In genomic region chr4:86681421-86681820, GRCm38 (mm10) we compare ENCODE assay signal across 21 mouse cellular contexts. TPM values are rescaled to one million over a fixed set of nuclear protein-coding genes. Genes with fewer than 3 reads are reported as not detected.
DNase-seq lines count a peak whose midpoint lies in the region; ATAC-seq and TF ChIP-seq lines count a peak whose summit lies in the region.
"Had no signal": no experiment of that assay in that cellular context is flagged by ENCODE, and none has a peak within 500 bp of the region (broad histone marks: within the 10 kb centered on the region; RNA-seq: fewer than 3 reads in every experiment).

No protein-coding gene starts in this region.

- H3K27ac ChIP-seq in heart, embryonic 15.5 days, result 0 out of 2 replicates have a peak overlapping the region, but pooled peaks have one; percentile 16
- no peak overlapping the region for H3K27ac ChIP-seq in heart, embryonic 11.5 days (ENCODE audit: low read depth, low read length)
- H3K27ac ChIP-seq in liver, embryonic 12.5 days, result peak overlapping the region; percentile 2; the same call in 1 of the 2 replicates
- H3K27ac ChIP-seq in liver, embryonic 14.5 days, result no peak overlapping the region
- no peak overlapping the region for H3K27ac ChIP-seq in cerebellum, adult 2 months (ENCODE audit: insufficient read depth, low read length)
- H3K27ac ChIP-seq: embryonic facial prominence, embryonic 15.5 days; forebrain, embryonic 12.5 days; hindbrain, embryonic 12.5 days had no signal

- no peak for TF ChIP-seq POLR2A in cerebellum, adult 2 months (IDR thresholded peaks at IDR 0.05; ENCODE audit: borderline replicate concordance, insufficient read depth, low read length)

- H3K9ac ChIP-seq in heart, embryonic 15.5 days, result no peak overlapping the region
- no peak overlapping the region for H3K9ac ChIP-seq in heart, embryonic 11.5 days (ENCODE audit: low read depth, low read length)
- H3K9ac ChIP-seq in liver, embryonic 12.5 days, result 0 out of 2 replicates have a peak overlapping the region, but pooled peaks have one; percentile 19
- H3K9ac ChIP-seq in liver, embryonic 14.5 days (replicated peaks), result no peak overlapping the region
- H3K9ac ChIP-seq: embryonic facial prominence, embryonic 15.5 days; forebrain, embryonic 12.5 days; forebrain, postnatal 0 days; heart, embryonic 12.5 days; hindbrain, embryonic 12.5 days had no signal

- no peak overlapping the region for H3K4me3 ChIP-seq in heart, embryonic 15.5 days
- no peak overlapping the region for H3K4me3 ChIP-seq in heart, embryonic 11.5 days (ENCODE audit: low read depth, low read length)
- H3K4me3 ChIP-seq in liver, embryonic 12.5 days, result no peak overlapping the region
- H3K4me3 ChIP-seq in liver, embryonic 14.5 days (ENCODE audit: insufficient read depth in 1 of 2, low read depth in 2 of 2, low read length in 2 of 2), result no peak overlapping the region
- H3K4me3 ChIP-seq in cerebellum, adult 2 months (replicated peaks; ENCODE audit: insufficient read depth, low read depth, low read length), result no peak overlapping the region
- H3K4me3 ChIP-seq: embryonic facial prominence, embryonic 15.5 days; erythroblast, embryonic 14.5 days; forebrain, embryonic 12.5 days; heart, embryonic 12.5 days; hindbrain, embryonic 12.5 days had no signal

- 0 out of 2 replicates have a peak, but pooled peaks have one; percentile 22 for ATAC-seq in heart, embryonic 15.5 days (replicated peaks; ENCODE audit: insufficient number of reproducible peaks, insufficient read depth, low FRiP score, low read depth)
- no peak for ATAC-seq in heart, embryonic 11.5 days (replicated peaks; ENCODE audit: insufficient number of reproducible peaks, low FRiP score, low TSS enrichment)
- peak; percentile 49; the same call in 1 of the 2 replicates for ATAC-seq in liver, embryonic 12.5 days
- ATAC-seq in liver, embryonic 14.5 days (ENCODE audit: insufficient read depth), result peak; percentile 38
- ATAC-seq: forebrain, postnatal 0 days; hindbrain, embryonic 16.5 days; inflammation-experienced regulatory T-cells, adult 6 months had no signal

- TF ChIP-seq EP300 in liver, embryonic 14.5 days (IDR thresholded peaks at IDR 0.05; ENCODE audit: low read depth), result no peak

- WGBS in heart, embryonic 15.5 days, result 23% methylated on average over 3 of the region's 3 CpGs
- WGBS in heart, embryonic 11.5 days (ENCODE audit: insufficient replicate concordance), result 16% methylated on average over 3 of the region's 3 CpGs
- WGBS in liver, embryonic 12.5 days (ENCODE audit: insufficient replicate concordance), result 23% methylated on average over 3 of the region's 3 CpGs
- 20% methylated on average over 3 of the region's 3 CpGs for WGBS in liver, embryonic 14.5 days (ENCODE audit: insufficient replicate concordance)
- 59% methylated on average over 3 of the region's 3 CpGs for WGBS in cerebellum, adult 2 months

- no peaks in the 10 kb centered on the region for H3K36me3 ChIP-seq in heart, embryonic 15.5 days
- no peaks in the 10 kb centered on the region for H3K36me3 ChIP-seq in heart, embryonic 11.5 days (ENCODE audit: control insufficient read depth, insufficient read depth, low read length)
- no peaks in the 10 kb centered on the region for H3K36me3 ChIP-seq in liver, embryonic 12.5 days
- H3K36me3 ChIP-seq in liver, embryonic 14.5 days (replicated peaks; ENCODE audit: control insufficient read depth, insufficient read depth, low read depth), result no peaks in the 10 kb centered on the region
- H3K36me3 ChIP-seq: embryonic facial prominence, embryonic 15.5 days; forebrain, embryonic 12.5 days; heart, embryonic 12.5 days; hindbrain, embryonic 12.5 days had no signal

- no peaks in the 10 kb centered on the region for H3K9me3 ChIP-seq in heart, embryonic 15.5 days (replicated peaks)
- H3K9me3 ChIP-seq in heart, embryonic 11.5 days (replicated peaks; ENCODE audit: control insufficient read depth, low read length), result no peaks in the 10 kb centered on the region
- H3K9me3 ChIP-seq in liver, embryonic 12.5 days (replicated peaks), result no peaks in the 10 kb centered on the region
- no peaks in the 10 kb centered on the region for H3K9me3 ChIP-seq in liver, embryonic 14.5 days (ENCODE audit: control insufficient read depth, low read length)
- H3K9me3 ChIP-seq: embryonic facial prominence, embryonic 15.5 days; forebrain, embryonic 12.5 days; heart, embryonic 12.5 days; hindbrain, embryonic 12.5 days had no signal

- no peak overlapping the region for H3K4me2 ChIP-seq in heart, embryonic 15.5 days
- H3K4me2 ChIP-seq in heart, embryonic 11.5 days, result no peak overlapping the region
- no peak overlapping the region for H3K4me2 ChIP-seq in liver, embryonic 12.5 days
- H3K4me2 ChIP-seq in liver, embryonic 14.5 days (ENCODE audit: low read depth), result no peak overlapping the region
- H3K4me2 ChIP-seq: embryonic facial prominence, embryonic 15.5 days; forebrain, embryonic 12.5 days; heart, embryonic 12.5 days; hindbrain, embryonic 12.5 days had no signal

- peaks cover 10% of the 10 kb centered on the region; the same call in 1 of the 2 replicates for H3K4me1 ChIP-seq in heart, embryonic 15.5 days (replicated peaks)
- peaks cover 5% of the 10 kb centered on the region; the same call in 1 of the 2 replicates for H3K4me1 ChIP-seq in heart, embryonic 11.5 days (ENCODE audit: control insufficient read depth, insufficient read depth, low read length)
- peaks cover 25% of the 10 kb centered on the region for H3K4me1 ChIP-seq in liver, embryonic 12.5 days
- peaks cover 11 to 15% of the 10 kb centered on the region in 2 experiments for H3K4me1 ChIP-seq in liver, embryonic 14.5 days (replicated peaks; ENCODE audit: control insufficient read depth in 2 of 2, insufficient read depth in 2 of 2, low read length in 1 of 2)
- peaks cover 8% of the 10 kb centered on the region for H3K4me1 ChIP-seq in cerebellum, adult 2 months (ENCODE audit: control insufficient read depth, insufficient read depth, low read length)
- H3K4me1 ChIP-seq: embryonic facial prominence, embryonic 15.5 days; forebrain, embryonic 12.5 days; hindbrain, embryonic 12.5 days had no signal

- no peak for DNase-seq in liver, embryonic 14.5 days (ENCODE audit: low read depth in 3 of 3, low spot score in 3 of 3)
- DNase-seq in retina, embryonic 14.5 days (ENCODE audit: low spot score), result peak; percentile 11
- no peak for DNase-seq in spleen, postnatal 4 days (ENCODE audit: low spot score in 2 of 2)
- DNase-seq in cerebellum, adult 2 months, result no peak
- DNase-seq: adrenal gland, adult 8-10 months; adrenal gland, postnatal 36 days; cerebellum, adult 8-10 months; embryo, embryonic 11 days; forebrain, postnatal 0 days; gastrocnemius, postnatal 14 days; heart, postnatal 4 days had no signal

- no peak for TF ChIP-seq CTCF in liver, embryonic 14.5 days (IDR thresholded peaks at IDR 0.05; ENCODE audit: low read depth)
- no peak for TF ChIP-seq CTCF in cerebellum, adult 2 months (IDR thresholded peaks at IDR 0.05; ENCODE audit: borderline replicate concordance, insufficient read depth, low read depth, low read length)

- no peaks in the 10 kb centered on the region for H3K27me3 ChIP-seq in heart, embryonic 15.5 days
- no peaks in the 10 kb centered on the region for H3K27me3 ChIP-seq in heart, embryonic 11.5 days (ENCODE audit: control insufficient read depth, insufficient read depth, low read length)
- no peaks in the 10 kb centered on the region for H3K27me3 ChIP-seq in liver, embryonic 12.5 days (replicated peaks)
- H3K27me3 ChIP-seq in liver, embryonic 14.5 days (ENCODE audit: control insufficient read depth, insufficient read depth, low read length), result no peaks in the 10 kb centered on the region
- no peaks in the 10 kb centered on the region for H3K27me3 ChIP-seq in cerebellum, adult 2 months (ENCODE audit: control insufficient read depth, insufficient read depth, low read length)
- H3K27me3 ChIP-seq: embryonic facial prominence, embryonic 15.5 days; forebrain, embryonic 12.5 days; heart, embryonic 12.5 days; hindbrain, embryonic 12.5 days had no signal

RNA-seq across cellular contexts. Expression of gene Plin2, which starts 11.6 kb away (rescaled TPM):
- 62.8 and 71.7 TPM in 2 replicates for polyA plus RNA-seq in heart, embryonic 15.5 days (2015; fragmentation: Nextera tagmentation; extraction: Ambion mirVana)
- polyA plus RNA-seq in heart, embryonic 11.5 days (2014; fragmentation: Nextera tagmentation; extraction: Ambion mirVana), result 65.4 and 70.4 TPM in 2 replicates
- 129 and 134 TPM in 2 replicates for polyA plus RNA-seq in liver, embryonic 12.5 days (2016; fragmentation: Nextera tagmentation; extraction: Ambion mirVana)
- 89.7 and 108 TPM in 2 replicates for polyA plus RNA-seq in liver, embryonic 14.5 days (2012; rRNA removed)
- 159 and 166 TPM in 2 replicates for polyA plus RNA-seq in liver, embryonic 14.5 days (2014; fragmentation: Nextera tagmentation; extraction: Ambion mirVana)
- polyA plus RNA-seq in cerebellum, adult 2 months (2012; rRNA removed), result 25.5 and 26.7 TPM in 2 replicates

Comparison
In these comparisons a context has a peak if more than half of its experiments do, and no peak if none do; other contexts are left out.
1. H3K27ac ChIP-seq: peak in heart, embryonic 15.5 days (single experiment) and liver, embryonic 12.5 days (single experiment); none in heart, embryonic 11.5 days (single experiment), liver, embryonic 14.5 days (single experiment) and cerebellum, adult 2 months (single experiment).